Mouse (Mus musculus) neural tube, embryonic 14.5 days (tissue): ENCODE data around the gene Grk2. TPM values are rescaled to one million over a fixed set of nuclear protein-coding genes. Genes with fewer than 3 reads are reported as not detected.

Source experiments
- ATAC-seq: fragments of 200-750 bp; cut with Nextera tagmentation; 2 replicates; pipeline ENCODE4 v1.8.0; 2017; ENCODE audit warnings: low read depth, mild to moderate bottlenecking, moderate TSS enrichment, moderate library complexity
- H3K27ac ChIP-seq: fragments of 300-500 bp; sonication (generic); 2 replicates; pipeline ENCODE4 v1.5.1; 2014; ENCODE audit warnings: low read depth, mild to moderate bottlenecking, control low read depth, low read length, moderate library complexity, mixed read lengths
- H3K27me3 ChIP-seq: fragments of 300-500 bp; sonication (generic); 2 replicates; pipeline ENCODE4 v1.6.1; 2014; ENCODE audit warnings: low read length; ENCODE audit not compliant: control insufficient read depth, insufficient read depth
- H3K36me3 ChIP-seq: fragments of 300-500 bp; sonication (generic); 2 replicates; pipeline ENCODE4 v1.6.1; 2014; ENCODE audit warnings: low read length, mixed read lengths; ENCODE audit not compliant: control insufficient read depth, insufficient read depth
- H3K4me1 ChIP-seq: fragments of 300-500 bp; sonication (generic); 2 replicates; pipeline ENCODE4 v1.6.1; 2014; ENCODE audit warnings: low read length; ENCODE audit not compliant: control insufficient read depth, insufficient read depth
- H3K4me2 ChIP-seq: fragments of 300-500 bp; sonication (generic); 2 replicates; pipeline ENCODE4 v1.6.1; 2014; ENCODE audit warnings: mild to moderate bottlenecking, low read depth, low read length, control low read depth
- H3K4me3 ChIP-seq: fragments of 300-500 bp; sonication (generic); 2 replicates; pipeline ENCODE4 v1.5.1; 2014; ENCODE audit warnings: low read depth, low read length, control low read depth, mixed read lengths
- H3K9ac ChIP-seq: fragments of 300-500 bp; sonication (generic); replicated peaks from 2 replicates; pipeline ENCODE4 v1.6.1; 2014; ENCODE audit warnings: low read depth, mild to moderate bottlenecking, control low read depth, low read length, mixed read lengths
- H3K9me3 ChIP-seq: fragments of 300-500 bp; sonication (generic); 2 replicates; pipeline ENCODE4 v1.6.1; 2016; ENCODE audit warnings: low read length; ENCODE audit not compliant: control insufficient read depth
- WGBS: fragments of 180-500 bp; shearing (Covaris S2); extraction: QIAGEN DNeasy Blood & Tissue Kit; methylation state at CpG from one replicate; pipeline ENCODE4 v1.1.7; 2014; 5-methylcytosine and 5-hydroxymethylcytosine counted together
- polyA plus RNA-seq: library from polyadenylated mRNA; unstranded; fragments of >200 nt; fragmentation: Nextera tagmentation; extraction: Ambion mirVana; gene quantifications from 2 replicates; pipeline ENCODE4 v1.2.1, GENCODE M21; 2014

The Grk2 gene
- polyA plus RNA-seq, 1 experiment from 2014 or later, result 33.0 TPM

GRCm38 (mm10) chr19:4328737-4329304 is 22.8 kb upstream of the Grk2 start:
- Histone ChIP-seq H3K9me3 (no peaks in the 10 kb centered on the region), H3K9ac (no peak overlapping the region), H3K27ac (no peak overlapping the region), H3K27me3 (no peaks in the 10 kb centered on the region), H3K4me3 (no peak overlapping the region), H3K4me2 (no peak overlapping the region), H3K36me3 (peaks cover 54% of the 10 kb centered on the region), H3K4me1 (peaks cover 13% of the 10 kb centered on the region)
- 93% methylated on average over 8 of the region's 8 CpGs for WGBS
- ATAC-seq, result no peak

GRCm38 (mm10) chr19:4326881-4327280 is 20.9 kb upstream of the Grk2 start:
- Histone ChIP-seq H3K27ac (no peak overlapping the region), H3K9ac (no peak overlapping the region), H3K4me2 (no peak overlapping the region), H3K36me3 (peaks cover 63% of the 10 kb centered on the region), H3K27me3 (no peaks in the 10 kb centered on the region), H3K4me3 (no peak overlapping the region), H3K4me1 (peaks cover 3% of the 10 kb centered on the region), H3K9me3 (no peaks in the 10 kb centered on the region)
- ATAC-seq, result no peak
- WGBS, result 78% methylated on average over 1 of the region's 1 CpGs

DNA sequence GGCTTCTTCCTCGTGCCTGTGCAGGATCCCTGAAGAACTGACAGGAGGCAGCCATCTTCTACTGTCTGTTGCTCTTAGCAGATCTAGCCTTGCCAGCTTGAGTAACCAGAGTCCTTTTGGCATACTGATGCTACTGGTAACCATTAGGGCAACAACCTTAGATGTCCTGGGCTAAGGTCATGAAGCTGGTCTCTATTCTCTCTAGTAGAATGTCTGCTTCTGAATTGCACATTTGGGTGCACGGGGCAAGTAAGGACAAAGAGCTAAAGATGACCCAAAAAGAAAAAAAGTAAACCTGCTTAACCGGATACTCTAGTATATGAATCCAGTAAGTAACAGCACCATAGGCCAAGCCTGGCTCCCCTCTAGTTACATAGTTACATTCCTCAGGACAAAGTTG is 20.1 kb upstream of the Grk2 start:
- Histone ChIP-seq H3K4me2 (no peak overlapping the region), H3K27me3 (no peaks in the 10 kb centered on the region), H3K9me3 (no peaks in the 10 kb centered on the region), H3K4me1 (no peaks in the 10 kb centered on the region), H3K27ac (no peak overlapping the region), H3K9ac (no peak overlapping the region), H3K4me3 (no peak overlapping the region), H3K36me3 (peaks cover 66% of the 10 kb centered on the region)
- no peak for ATAC-seq
- 97% methylated on average over 3 of the region's 3 CpGs for WGBS

DNA sequence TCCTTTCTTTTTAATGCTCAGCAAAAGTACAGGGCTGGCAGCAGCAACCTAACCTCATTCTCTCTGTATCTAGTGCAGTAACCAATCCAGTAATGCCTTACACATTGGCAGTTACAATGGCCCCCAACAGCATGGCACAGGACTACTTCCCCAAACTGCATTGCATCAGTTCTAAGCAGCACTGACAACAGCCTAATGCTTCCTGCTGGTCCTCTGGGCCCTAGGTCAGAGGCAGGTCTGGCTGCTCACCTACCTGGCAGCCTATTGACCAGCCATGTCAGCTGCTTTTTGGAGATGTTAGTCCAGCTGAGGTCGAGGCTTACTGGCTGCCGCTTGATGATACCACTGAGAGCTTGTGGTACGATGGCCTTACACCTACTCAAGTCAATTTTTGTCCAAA is 16.1 kb upstream of the Grk2 start:
- WGBS, result 94% methylated on average over 3 of the region's 3 CpGs
- no peaks in the 10 kb centered on the region for H3K9me3 ChIP-seq
- no peak for ATAC-seq
- no peaks in the 10 kb centered on the region for H3K27me3 ChIP-seq
- H3K4me1 ChIP-seq, result no peaks in the 10 kb centered on the region
- H3K4me2 ChIP-seq, result no peak overlapping the region
- no peak overlapping the region for H3K4me3 ChIP-seq
- H3K27ac ChIP-seq, result no peak overlapping the region
- H3K9ac ChIP-seq, result no peak overlapping the region
- peaks cover 75% of the 10 kb centered on the region for H3K36me3 ChIP-seq

GRCm38 (mm10) chr19:4321622-4322021 is 15.6 kb upstream of the Grk2 start:
- no peak for ATAC-seq
- Histone ChIP-seq H3K27me3 (no peaks in the 10 kb centered on the region), H3K9ac (no peak overlapping the region), H3K36me3 (peaks cover 74% of the 10 kb centered on the region), H3K4me3 (no peak overlapping the region), H3K4me2 (no peak overlapping the region), H3K27ac (no peak overlapping the region), H3K4me1 (no peaks in the 10 kb centered on the region), H3K9me3 (no peaks in the 10 kb centered on the region)
- 100% methylated on average over 1 of the region's 1 CpGs for WGBS

- WGBS, result 79% methylated on average over 4 of the region's 4 CpGs
- no peak for ATAC-seq
- H3K27me3 ChIP-seq, result no peaks in the 10 kb centered on the region
- no peak overlapping the region for H3K4me3 ChIP-seq
- no peak overlapping the region for H3K9ac ChIP-seq
- no peak overlapping the region for H3K27ac ChIP-seq
- H3K9me3 ChIP-seq, result no peaks in the 10 kb centered on the region
- no peaks in the 10 kb centered on the region for H3K4me1 ChIP-seq
- H3K4me2 ChIP-seq, result no peak overlapping the region
- H3K36me3 ChIP-seq, result peaks cover 66% of the 10 kb centered on the region
Observed at GRCm38 (mm10) chr19:4319272-4319671, 13.2 kb upstream of the Grk2 start.

- WGBS, result 98% methylated on average over 3 of the region's 3 CpGs
- Histone ChIP-seq H3K4me1 (no peaks in the 10 kb centered on the region), H3K9me3 (no peaks in the 10 kb centered on the region), H3K4me2 (no peak overlapping the region), H3K27me3 (no peaks in the 10 kb centered on the region), H3K9ac (no peak overlapping the region), H3K4me3 (no peak overlapping the region), H3K27ac (no peak overlapping the region), H3K36me3 (peaks cover 58% of the 10 kb centered on the region)
- ATAC-seq, result no peak
Observed at GRCm38 (mm10) chr19:4317181-4317580, 11.2 kb upstream of the Grk2 start.

- Histone ChIP-seq H3K4me3 (no peak overlapping the region), H3K4me2 (no peak overlapping the region), H3K27me3 (no peaks in the 10 kb centered on the region), H3K9ac (no peak overlapping the region), H3K4me1 (no peaks in the 10 kb centered on the region), H3K9me3 (no peaks in the 10 kb centered on the region), H3K27ac (no peak overlapping the region), H3K36me3 (peaks cover 44% of the 10 kb centered on the region)
- WGBS, result 87% methylated on average over 6 of the region's 6 CpGs
- no peak for ATAC-seq
Observed at GRCm38 (mm10) chr19:4315223-4315944, 9.4 kb upstream of the Grk2 start.

GRCm38 (mm10) chr19:4309776-4310185 is 3.8 kb upstream of the Grk2 start:
- H3K4me2 ChIP-seq, result no peak overlapping the region
- H3K4me3 ChIP-seq, result no peak overlapping the region
- no peak overlapping the region for H3K27ac ChIP-seq
- no peak; the same call in 1 of the 2 replicates for ATAC-seq
- H3K36me3 ChIP-seq, result 0 out of 2 replicates have a peak, but pooled peaks cover 3% of the 10 kb centered on the region
- no peaks in the 10 kb centered on the region for H3K27me3 ChIP-seq
- H3K9ac ChIP-seq, result no peak overlapping the region
- H3K9me3 ChIP-seq, result no peaks in the 10 kb centered on the region
- peaks cover 8% of the 10 kb centered on the region; the same call in 1 of the 2 replicates for H3K4me1 ChIP-seq
